Mouse (Mus musculus) midbrain, embryonic 13.5 days (tissue): ENCODE data around the gene Apol11a. TPM values are rescaled to one million over a fixed set of nuclear protein-coding genes. Genes with fewer than 3 reads are reported as not detected.
"Not testable (repeated sequence)": the region's sequence is repeated elsewhere in the genome, so short reads cannot be mapped to it uniquely, and the experiment has no call there.

Experiments used
- ATAC-seq: fragments of 200-750 bp; cut with Nextera tagmentation; 2 replicates; pipeline ENCODE4 v1.8.0; 2017; ENCODE audit warnings: mild to moderate bottlenecking, moderate TSS enrichment, moderate library complexity
- H3K27ac ChIP-seq: fragments of 300-500 bp; sonication (generic); 2 replicates; pipeline ENCODE4 v1.5.1; 2015; ENCODE audit warnings: inconsistent platforms, mild to moderate bottlenecking, moderate library complexity
- H3K27me3 ChIP-seq: fragments of 300-500 bp; sonication (generic); 2 replicates; pipeline ENCODE4 v1.6.1; 2015; ENCODE audit warnings: mild to moderate bottlenecking, inconsistent platforms
- H3K36me3 ChIP-seq: fragments of 300-500 bp; sonication (generic); 2 replicates; pipeline ENCODE4 v1.6.1; 2015; ENCODE audit warnings: mild to moderate bottlenecking, inconsistent platforms
- H3K4me1 ChIP-seq: fragments of 300-500 bp; sonication (generic); replicated peaks from 2 replicates; pipeline ENCODE4 v1.6.1; 2015; ENCODE audit warnings: inconsistent platforms
- H3K4me2 ChIP-seq: fragments of 300-500 bp; sonication (generic); replicated peaks from 2 replicates; pipeline ENCODE4 v1.6.1; 2015; ENCODE audit warnings: moderate library complexity, mild to moderate bottlenecking, inconsistent platforms
- H3K4me3 ChIP-seq: fragments of 300-500 bp; sonication (generic); replicated peaks from 2 replicates; pipeline ENCODE4 v1.5.1; 2015; ENCODE audit warnings: mild to moderate bottlenecking, inconsistent platforms
- H3K9ac ChIP-seq: fragments of 300-500 bp; sonication (generic); replicated peaks from 2 replicates; pipeline ENCODE4 v1.6.1; 2015; ENCODE audit warnings: mild to moderate bottlenecking, inconsistent platforms
- H3K9me3 ChIP-seq: fragments of 300-500 bp; sonication (generic); 2 replicates; pipeline ENCODE4 v1.6.1; 2016; ENCODE audit warnings: mild to moderate bottlenecking, inconsistent platforms
- WGBS: fragments of 180-500 bp; shearing (Covaris S2); methylation state at CpG from one replicate; pipeline ENCODE4 v1.1.7; 2015; 5-methylcytosine and 5-hydroxymethylcytosine counted together
- polyA plus RNA-seq: library from polyadenylated mRNA; unstranded; fragments of >200 nt; fragmentation: Nextera tagmentation; extraction: Ambion mirVana; gene quantifications from 2 replicates; pipeline ENCODE4 v1.2.1, GENCODE M21; 2015

Gene Apol11a
- not detected in 2 replicates for polyA plus RNA-seq

- H3K36me3 ChIP-seq, H3K4me2 ChIP-seq, H3K27me3 ChIP-seq, H3K9me3 ChIP-seq, H3K4me1 ChIP-seq, H3K9ac ChIP-seq, ATAC-seq, H3K27ac ChIP-seq, H3K4me3 ChIP-seq: not testable (repeated sequence)
Measured at GRCm38 (mm10) chr15:77507966-77508365, at the start of gene Apol11a. Gene Apol11a (plus strand): TSS chr15:77508271.

GRCm38 (mm10) chr15:77474699-77475390 is 33.2 kb upstream of the Apol11a start:
- H3K4me2 ChIP-seq, H3K27ac ChIP-seq, H3K9ac ChIP-seq, H3K27me3 ChIP-seq, ATAC-seq, H3K36me3 ChIP-seq, H3K4me3 ChIP-seq, H3K9me3 ChIP-seq, H3K4me1 ChIP-seq: not testable (repeated sequence)
- WGBS = 90% methylated on average over 7 of the region's 7 CpGs

DNA sequence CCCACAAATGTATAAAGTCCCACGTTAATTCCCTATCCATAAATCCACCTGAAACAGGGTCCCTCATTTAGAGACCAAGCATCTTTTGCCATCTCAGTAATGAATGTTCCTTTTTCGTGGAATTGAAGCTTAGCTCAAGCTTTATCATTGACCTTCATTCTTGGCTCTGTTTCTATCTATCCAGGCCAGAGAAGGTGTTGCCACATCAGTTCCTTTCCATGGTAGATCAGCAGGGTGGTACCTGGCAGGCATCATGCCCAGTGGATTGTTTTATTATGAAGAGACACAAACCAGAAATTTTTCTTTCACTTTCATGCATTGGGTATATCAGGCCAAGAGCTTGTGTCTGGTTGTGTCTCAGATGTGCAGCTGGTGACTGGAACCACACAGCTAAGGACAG is 31.4 kb upstream of the Apol11a start, which contains the start of gene Apol10a:
Gene Apol10a, plus strand, starts transcription at position 355 of the 400 bp plus-strand sequence.
- not testable (repeated sequence) for H3K9me3 ChIP-seq, ATAC-seq, H3K4me3 ChIP-seq, H3K4me1 ChIP-seq, H3K27ac ChIP-seq, H3K36me3 ChIP-seq, H3K9ac ChIP-seq, H3K27me3 ChIP-seq, H3K4me2 ChIP-seq
- 74% methylated on average over 2 of the region's 2 CpGs for WGBS

- no peaks in the 10 kb centered on the region for H3K36me3 ChIP-seq
- H3K27ac ChIP-seq = no peak overlapping the region
- H3K4me3 ChIP-seq = no peak overlapping the region
- H3K9me3 ChIP-seq = no peaks in the 10 kb centered on the region
- H3K4me2 ChIP-seq = no peak overlapping the region
- ATAC-seq = no peak
- 74% methylated on average over 4 of the region's 4 CpGs for WGBS
- no peak overlapping the region for H3K9ac ChIP-seq
- no peaks in the 10 kb centered on the region for H3K27me3 ChIP-seq
- no peaks in the 10 kb centered on the region for H3K4me1 ChIP-seq
Measured at GRCm38 (mm10) chr15:77482140-77482794, 25.8 kb upstream of the Apol11a start.

- H3K36me3 ChIP-seq, H3K4me1 ChIP-seq, H3K4me2 ChIP-seq, H3K9ac ChIP-seq, ATAC-seq, H3K27ac ChIP-seq, H3K27me3 ChIP-seq, H3K9me3 ChIP-seq, H3K4me3 ChIP-seq: not testable (repeated sequence)
- WGBS = no CpG with 5 or more reads among the region's 1 CpGs
Measured at GRCm38 (mm10) chr15:77493181-77493580, 14.9 kb upstream of the Apol11a start.

- ATAC-seq, H3K9me3 ChIP-seq, H3K36me3 ChIP-seq, H3K27me3 ChIP-seq, H3K4me2 ChIP-seq, H3K9ac ChIP-seq, H3K27ac ChIP-seq, H3K4me3 ChIP-seq, H3K4me1 ChIP-seq: not testable (repeated sequence)
- 70% methylated on average over 1 of the region's 1 CpGs for WGBS
Measured at GRCm38 (mm10) chr15:77494694-77495093, 13.4 kb upstream of the Apol11a start.

DNA sequence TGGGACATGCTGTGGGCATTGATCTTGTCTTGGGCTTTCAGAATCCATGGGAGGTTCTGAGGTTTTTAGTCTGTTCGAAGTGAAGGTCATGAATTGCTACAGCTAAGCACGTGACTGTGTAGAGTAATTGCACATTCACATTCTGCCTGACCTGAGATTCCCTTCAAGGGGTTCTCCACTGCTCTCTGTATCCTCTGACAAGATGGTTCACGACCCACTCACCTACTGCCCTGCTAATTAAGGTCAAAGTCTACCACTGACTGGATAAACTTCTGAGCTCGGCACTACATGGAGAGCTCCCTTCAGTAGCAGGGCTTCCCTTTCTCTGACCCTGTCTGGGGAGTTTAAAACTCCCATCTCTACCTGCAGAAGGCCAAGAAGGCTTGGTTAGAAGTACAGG is 12.5 kb downstream of the Apol11a start:
- not testable (repeated sequence) for H3K9ac ChIP-seq, ATAC-seq, H3K4me3 ChIP-seq, H3K9me3 ChIP-seq, H3K4me1 ChIP-seq, H3K27ac ChIP-seq, H3K27me3 ChIP-seq, H3K4me2 ChIP-seq, H3K36me3 ChIP-seq
- 76% methylated on average over 4 of the region's 4 CpGs for WGBS

GRCm38 (mm10) chr15:77523186-77523843 is 15.2 kb downstream of the Apol11a start:
- H3K9ac ChIP-seq, H3K36me3 ChIP-seq, H3K9me3 ChIP-seq, ATAC-seq, H3K4me3 ChIP-seq, H3K27me3 ChIP-seq, H3K27ac ChIP-seq, H3K4me1 ChIP-seq, H3K4me2 ChIP-seq: not testable (repeated sequence)
- 10% methylated on average over 6 of the region's 6 CpGs for WGBS

DNA sequence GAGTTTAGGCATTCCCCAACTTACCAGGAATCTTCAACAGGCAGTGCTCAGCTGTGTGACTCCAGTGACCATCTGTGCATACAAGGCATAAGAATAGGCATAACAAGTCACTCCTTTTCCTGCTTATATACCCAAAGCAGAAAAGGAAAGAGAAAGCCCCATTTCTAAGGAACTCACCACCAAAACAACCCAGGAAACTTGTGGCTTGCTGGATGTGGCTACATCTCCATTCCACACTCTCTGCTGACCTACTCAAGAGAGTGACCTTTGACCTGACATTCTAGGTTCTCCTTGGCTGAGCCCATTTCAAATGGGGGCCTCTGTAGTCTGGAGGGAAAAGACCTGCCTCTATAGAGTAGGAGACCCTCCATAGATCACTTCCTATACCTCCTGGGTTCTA is 25.1 kb downstream of the Apol11a start, which contains the start of gene Apol7c:
Gene Apol7c, minus strand, starts transcription at position 101 of the 400 bp plus-strand sequence.
- H3K4me3 ChIP-seq = no peak within 1 kb of the TSS
- no peak for ATAC-seq
- no peaks in the 10 kb centered on the region for H3K36me3 ChIP-seq
- H3K27ac ChIP-seq = no peak within 1 kb of the TSS
- no peaks in the 10 kb centered on the region for H3K27me3 ChIP-seq
- H3K9me3 ChIP-seq = no peaks in the 10 kb centered on the region
- H3K4me2 ChIP-seq = no peak within 1 kb of the TSS
- no peaks in the 10 kb centered on the region for H3K4me1 ChIP-seq
- H3K9ac ChIP-seq = no peak within 1 kb of the TSS

DNA sequence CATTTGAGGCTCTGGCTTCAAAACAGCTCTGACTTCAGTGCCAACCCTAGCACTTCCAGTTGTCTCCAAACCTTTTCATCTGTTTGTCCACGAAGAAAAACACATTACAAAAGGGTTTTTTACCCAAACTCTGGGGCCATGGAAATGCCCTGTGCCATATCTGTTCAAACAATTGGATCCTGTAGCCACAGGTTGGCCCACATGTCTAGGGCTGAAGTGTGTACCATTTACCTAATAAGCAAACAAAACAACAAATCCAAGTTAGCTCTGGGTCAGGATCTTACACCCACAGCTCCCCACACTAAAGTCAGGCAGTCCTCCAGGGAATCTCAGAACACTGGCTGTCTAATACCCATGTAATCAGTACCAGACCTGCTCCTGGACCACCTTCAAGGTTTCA is 31.1 kb downstream of the Apol11a start:
- not testable (repeated sequence) for H3K4me1 ChIP-seq, H3K4me2 ChIP-seq, H3K27me3 ChIP-seq, H3K9me3 ChIP-seq, H3K9ac ChIP-seq, H3K4me3 ChIP-seq, H3K27ac ChIP-seq, H3K36me3 ChIP-seq, ATAC-seq
- WGBS = 31% methylated on average over 1 of the region's 1 CpGs

DNA sequence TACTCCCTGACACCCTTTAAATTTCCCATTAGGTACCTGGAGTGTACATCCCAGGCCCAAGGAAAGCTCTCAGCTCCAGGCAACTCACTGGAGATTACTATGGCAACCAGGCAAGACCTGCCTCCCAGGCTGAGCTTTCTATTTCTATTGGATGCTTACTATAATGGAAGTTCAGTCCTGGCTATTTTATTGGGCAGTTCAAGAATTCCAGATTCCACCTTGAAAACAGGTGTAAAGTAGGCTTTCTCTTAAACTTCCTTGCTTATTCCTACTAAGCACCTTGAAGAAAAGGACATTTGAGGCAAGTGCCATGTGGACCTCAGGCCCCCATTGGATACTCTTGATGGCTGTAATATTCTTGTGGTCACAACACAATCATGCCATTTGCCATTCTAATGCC is 53.7 kb downstream of the Apol11a start, which contains the start of gene 1700025B11Rik:
Gene 1700025B11Rik, minus strand, starts transcription at position 101 of the 400 bp plus-strand sequence.
- no peak for ATAC-seq

GRCm38 (mm10) chr15:77563219-77563618 is 55.1 kb downstream of the Apol11a start:
- no peaks in the 10 kb centered on the region for H3K27me3 ChIP-seq
- no peaks in the 10 kb centered on the region for H3K4me1 ChIP-seq
- H3K4me3 ChIP-seq = no peak overlapping the region
- H3K9me3 ChIP-seq = no peaks in the 10 kb centered on the region
- no peak overlapping the region for H3K27ac ChIP-seq
- no peak overlapping the region for H3K4me2 ChIP-seq
- no peak for ATAC-seq
- H3K36me3 ChIP-seq = no peaks in the 10 kb centered on the region
- H3K9ac ChIP-seq = no peak overlapping the region

More for the DNA sequence above, 53.7 kb downstream of the Apol11a start, which contains the start of gene 1700025B11Rik:
- H3K9ac ChIP-seq = no peak within 1 kb of the TSS
- no peaks in the 10 kb centered on the region for H3K9me3 ChIP-seq
- H3K4me3 ChIP-seq = no peak within 1 kb of the TSS
- H3K27me3 ChIP-seq = no peaks in the 10 kb centered on the region
- no peaks in the 10 kb centered on the region for H3K36me3 ChIP-seq
- no peaks in the 10 kb centered on the region for H3K4me1 ChIP-seq
- H3K4me2 ChIP-seq = no peak within 1 kb of the TSS
- no peak within 1 kb of the TSS for H3K27ac ChIP-seq
